Mouse (Mus musculus) ovary, postnatal 14 days (tissue): ENCODE results near the gene Dcp1a.

ENCODE experiments used
- DNase-seq: peaks from one replicate; pipeline ENCODE4 v3.0.0; 2022; ENCODE audit warnings: low spot score

Dcp1a gene

GRCm38 (mm10) chr14:30479361-30479948, at the start of gene Dcp1a:
TSS of gene Dcp1a (plus strand) at chr14:30479535.
- peak; percentile 93 for DNase-seq

- peak; percentile 7 for DNase-seq
Observed at GRCm38 (mm10) chr14:30429606-30430005, 49.7 kb upstream of the Dcp1a start.

- DNase-seq = no peak
Observed at GRCm38 (mm10) chr14:30430026-30430425, 49.3 kb upstream of the Dcp1a start.

GRCm38 (mm10) chr14:30430446-30430845, 48.9 kb upstream of the Dcp1a start:
- DNase-seq = no peak

GRCm38 (mm10) chr14:30435316-30435715, 44.0 kb upstream of the Dcp1a start:
- DNase-seq = no peak

GRCm38 (mm10) chr14:30439915-30440314, 39.4 kb upstream of the Dcp1a start:
- no peak for DNase-seq

- DNase-seq = no peak
Observed at GRCm38 (mm10) chr14:30455801-30456595, 23.3 kb upstream of the Dcp1a start.

- DNase-seq = no peak
Observed at GRCm38 (mm10) chr14:30457436-30457835, 21.9 kb upstream of the Dcp1a start.

GRCm38 (mm10) chr14:30457897-30458296, 21.4 kb upstream of the Dcp1a start:
- DNase-seq = no peak

GRCm38 (mm10) chr14:30458820-30459219, 20.5 kb upstream of the Dcp1a start:
- DNase-seq = no peak

- peak; percentile 63 for DNase-seq
Observed at GRCm38 (mm10) chr14:30459891-30460523, 19.3 kb upstream of the Dcp1a start.

GRCm38 (mm10) chr14:30463312-30463711, 16.0 kb upstream of the Dcp1a start:
- DNase-seq = no peak

- no peak for DNase-seq
Observed at GRCm38 (mm10) chr14:30473605-30474004, 5.7 kb upstream of the Dcp1a start.

GRCm38 (mm10) chr14:30474416-30474815, 4.9 kb upstream of the Dcp1a start:
- DNase-seq = no peak

GRCm38 (mm10) chr14:30491342-30491741, 12.0 kb downstream of the Dcp1a start, which contains the start of gene Cacna1d:
TSS of gene Cacna1d (minus strand) at chr14:30491455.
- DNase-seq = no peak

- no peak for DNase-seq
Observed at GRCm38 (mm10) chr14:30493276-30493675, 13.9 kb downstream of the Dcp1a start.

GRCm38 (mm10) chr14:30494998-30495397, 15.7 kb downstream of the Dcp1a start:
- no peak for DNase-seq

GRCm38 (mm10) chr14:30498202-30498601, 18.9 kb downstream of the Dcp1a start:
- peak; percentile 11 for DNase-seq

GRCm38 (mm10) chr14:30504990-30505389, 25.7 kb downstream of the Dcp1a start:
- no peak for DNase-seq

- DNase-seq = no peak
Observed at GRCm38 (mm10) chr14:30510214-30510763, 31.0 kb downstream of the Dcp1a start.

- no peak for DNase-seq
Observed at GRCm38 (mm10) chr14:30512896-30513295, 33.6 kb downstream of the Dcp1a start.

GRCm38 (mm10) chr14:30515931-30516723, 36.8 kb downstream of the Dcp1a start:
- no peak for DNase-seq
